Mouse (Mus musculus) embryonic facial prominence, embryonic 13.5 days (tissue): ENCODE data around the gene Rasl10b. TPM values are rescaled to one million over a fixed set of nuclear protein-coding genes. Genes with fewer than 3 reads are reported as not detected.

Experiments
- ATAC-seq: fragments of 200-750 bp; cut with Nextera tagmentation; 2 replicates; pipeline ENCODE4 v1.8.0; 2017; ENCODE audit warnings: low read depth; ENCODE audit not compliant: insufficient number of reproducible peaks, insufficient read depth, low FRiP score, low TSS enrichment
- H3K27ac ChIP-seq: fragments of 300-500 bp; sonication (generic); 2 replicates; pipeline ENCODE4 v1.5.1; 2015; ENCODE audit warnings: moderate library complexity, mild to moderate bottlenecking, inconsistent platforms
- H3K27me3 ChIP-seq: fragments of 300-500 bp; sonication (generic); 2 replicates; pipeline ENCODE4 v1.6.1; 2015; ENCODE audit warnings: mild to moderate bottlenecking, inconsistent platforms
- H3K36me3 ChIP-seq: fragments of 300-500 bp; sonication (generic); 2 replicates; pipeline ENCODE4 v1.6.1; 2015; ENCODE audit warnings: mild to moderate bottlenecking, inconsistent platforms
- H3K4me1 ChIP-seq: fragments of 300-500 bp; sonication (generic); 2 replicates; pipeline ENCODE4 v1.6.1; 2015; ENCODE audit warnings: inconsistent platforms
- H3K4me2 ChIP-seq: fragments of 300-500 bp; sonication (generic); 2 replicates; pipeline ENCODE4 v1.6.1; 2015; ENCODE audit warnings: moderate library complexity, mild to moderate bottlenecking, inconsistent platforms
- H3K4me3 ChIP-seq: fragments of 300-500 bp; sonication (generic); 2 replicates; pipeline ENCODE4 v1.5.1; 2015; ENCODE audit warnings: mild to moderate bottlenecking, inconsistent platforms
- H3K9ac ChIP-seq: fragments of 300-500 bp; sonication (generic); 2 replicates; pipeline ENCODE4 v1.6.1; 2015; ENCODE audit warnings: mild to moderate bottlenecking, inconsistent platforms
- H3K9me3 ChIP-seq: fragments of 300-500 bp; sonication (generic); 2 replicates; pipeline ENCODE4 v1.6.1; 2016; ENCODE audit warnings: inconsistent platforms
- WGBS: fragments of 180-500 bp; shearing (Covaris S2); methylation state at CpG from one replicate; pipeline ENCODE4 v1.1.7; 2015; ENCODE audit warnings: mixed read lengths; 5-methylcytosine and 5-hydroxymethylcytosine counted together
- polyA plus RNA-seq: library from polyadenylated mRNA; unstranded; fragments of >200 nt; fragmentation: Nextera tagmentation; extraction: Ambion mirVana; gene quantifications from 2 replicates; pipeline ENCODE4 v1.2.1, GENCODE M21; 2015

Rasl10b gene
- polyA plus RNA-seq, 1 experiment from 2014 or later: 3.5 TPM

DNA sequence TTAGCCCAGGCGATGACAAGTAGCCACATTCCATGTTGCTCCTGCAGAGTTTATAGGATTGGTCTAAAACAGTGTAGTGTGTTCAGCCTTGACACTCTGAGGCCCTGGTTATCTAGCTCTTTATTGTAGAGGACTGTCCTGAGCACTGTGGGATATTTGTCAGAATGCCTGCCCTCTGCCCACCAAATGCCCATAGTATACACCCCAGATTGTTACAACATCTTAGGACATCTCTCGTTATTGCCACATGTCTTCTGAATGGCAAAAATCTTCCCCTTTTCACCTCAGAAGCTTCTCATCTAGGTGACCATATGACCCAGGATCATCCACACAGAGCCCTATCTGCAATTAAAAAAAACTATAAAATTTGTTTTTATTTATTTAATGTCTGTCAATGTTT is 23.6 kb downstream of the Rasl10b start:
- H3K27ac ChIP-seq: no peak overlapping the region
- WGBS: 86% methylated on average over 2 of the region's 2 CpGs

DNA sequence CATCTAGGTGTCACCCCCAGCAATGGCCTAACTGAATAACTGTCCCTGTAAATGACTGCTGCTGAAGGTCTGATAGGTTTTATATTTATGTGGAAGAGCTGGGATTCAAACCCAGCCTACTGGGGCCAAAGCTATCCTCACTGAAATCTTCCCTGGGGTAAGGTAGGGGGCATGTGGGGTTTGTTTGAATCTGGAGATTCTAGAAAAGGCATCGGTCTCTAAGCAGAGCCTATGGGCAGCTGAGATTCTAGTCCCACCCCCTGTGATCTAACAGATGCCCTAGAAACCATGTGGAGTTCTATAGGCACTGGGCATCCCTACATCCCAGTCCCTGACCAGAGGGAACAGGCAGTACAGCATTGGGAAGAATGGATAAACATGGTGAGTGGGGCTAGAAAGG is 28.4 kb downstream of the Rasl10b start, which contains the start of gene 1700020L24Rik:
TSS of gene 1700020L24Rik (plus strand) at position 301 of the 400 bp plus-strand sequence.
- 87% methylated on average over 1 of the region's 1 CpGs for WGBS
- no peak for ATAC-seq
- H3K4me1 ChIP-seq: no peaks in the 10 kb centered on the region
- H3K9me3 ChIP-seq: no peaks in the 10 kb centered on the region
- no peak within 1 kb of the TSS for H3K4me2 ChIP-seq
- H3K27ac ChIP-seq: no peak within 1 kb of the TSS
- no peak within 1 kb of the TSS for H3K4me3 ChIP-seq
- H3K36me3 ChIP-seq: no peaks in the 10 kb centered on the region
- H3K27me3 ChIP-seq: peaks cover 26% of the 10 kb centered on the region
- H3K9ac ChIP-seq: no peak within 1 kb of the TSS

More for the DNA sequence above, 23.6 kb downstream of the Rasl10b start:
- Histone ChIP-seq H3K4me1 (0 out of 2 replicates have a peak, but pooled peaks cover 3% of the 10 kb centered on the region), H3K36me3 (no peaks in the 10 kb centered on the region), H3K9me3 (no peaks in the 10 kb centered on the region), H3K4me3 (no peak overlapping the region), H3K9ac (no peak overlapping the region), H3K27me3 (peaks cover 33% of the 10 kb centered on the region), H3K4me2 (no peak overlapping the region)
- ATAC-seq: no peak

DNA sequence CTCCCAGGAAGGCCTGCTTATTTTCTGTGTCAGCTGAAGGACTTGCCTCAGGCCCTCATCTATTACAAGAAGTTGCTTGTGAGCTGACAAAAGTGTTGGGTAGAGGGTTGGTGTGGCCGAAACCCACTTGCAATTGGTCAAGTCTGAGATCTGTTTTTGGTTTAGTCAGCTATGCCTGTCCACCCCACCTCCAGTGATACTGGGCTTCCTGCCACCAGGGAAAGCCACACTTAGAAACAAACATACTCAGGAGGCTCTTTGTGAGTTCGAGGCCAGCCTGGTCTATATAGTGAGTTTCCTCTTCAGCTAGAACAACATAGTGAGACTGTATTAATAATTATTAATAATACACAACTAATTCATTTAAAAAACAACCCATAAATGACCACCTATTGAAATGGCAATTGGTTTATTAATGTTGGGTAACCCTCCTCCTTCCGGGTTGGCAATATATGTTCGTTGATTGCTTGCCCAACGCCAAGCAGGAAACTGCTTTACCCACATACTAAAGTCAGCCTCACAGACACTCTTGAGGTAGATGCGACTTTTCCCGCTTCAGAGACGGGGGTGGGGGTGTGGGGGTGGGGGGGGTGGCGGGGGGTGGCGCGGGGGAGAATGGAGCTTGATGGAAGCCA is 30.6 kb downstream of the Rasl10b start:
- Histone ChIP-seq H3K27ac (no peak overlapping the region), H3K4me1 (peaks cover 10% of the 10 kb centered on the region)
- 33% methylated on average over 11 of the region's 11 CpGs for WGBS

DNA sequence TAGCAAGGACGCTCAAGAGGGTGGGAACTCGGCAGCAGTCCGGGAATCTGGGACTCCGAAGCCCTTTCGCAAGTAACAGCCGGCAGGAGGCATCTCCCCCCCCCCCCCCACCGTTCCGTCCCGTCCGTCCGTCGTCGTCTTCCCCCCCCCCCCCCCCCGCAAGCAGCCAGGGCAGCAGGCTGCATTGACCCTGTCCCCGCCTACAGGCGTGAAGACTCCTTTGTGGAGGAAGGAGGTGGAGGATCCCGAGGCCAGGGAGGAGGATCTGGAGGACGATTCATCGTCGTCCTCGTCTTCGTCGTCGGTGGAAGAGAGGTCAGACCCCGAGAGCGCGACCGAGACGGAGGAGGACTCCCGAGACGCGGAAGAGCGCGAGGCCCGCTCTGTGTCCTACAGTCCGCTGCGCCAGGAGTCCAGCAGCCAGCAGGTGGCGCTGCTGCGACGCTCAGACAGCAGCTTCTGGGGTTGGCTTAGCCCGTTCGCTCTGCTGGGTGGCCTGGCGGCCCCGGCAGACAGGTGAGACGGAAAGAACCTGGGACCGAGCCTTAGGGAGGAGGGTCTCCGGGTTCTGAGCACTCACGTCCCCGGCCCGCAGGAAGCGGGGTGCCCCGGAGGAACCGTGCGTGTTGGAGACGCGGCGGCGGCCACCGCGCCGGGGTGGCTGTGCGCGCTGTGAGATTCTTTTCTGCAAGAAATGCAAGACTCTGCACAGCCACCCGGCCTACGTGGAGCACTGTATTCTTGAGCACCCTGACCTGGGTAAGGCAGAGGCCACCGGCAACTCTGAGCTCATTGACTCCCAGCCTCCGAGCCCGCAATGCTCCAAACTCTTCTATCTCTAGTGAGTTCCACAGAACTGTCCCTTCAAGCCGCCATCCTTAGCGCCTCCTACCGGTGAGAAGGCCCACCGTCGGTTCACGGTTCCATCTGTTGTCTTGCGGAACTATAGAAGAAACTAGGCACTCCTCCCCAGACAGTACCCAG is 31.4 kb downstream of the Rasl10b start:
- under 1% methylated on average over 64 of the region's 75 CpGs for WGBS
- Histone ChIP-seq H3K27me3 (peaks cover 54% of the 10 kb centered on the region), H3K36me3 (no peaks in the 10 kb centered on the region), H3K4me3 (peak overlapping the region; percentile 63), H3K4me1 (peaks cover 14% of the 10 kb centered on the region), H3K4me2 (peak overlapping the region; percentile 85), H3K27ac (no peak overlapping the region), H3K9ac (peak overlapping the region; percentile 71), H3K9me3 (no peaks in the 10 kb centered on the region)
- ATAC-seq: peak; percentile 82

More for the DNA sequence above, 30.6 kb downstream of the Rasl10b start:
- Histone ChIP-seq H3K4me2 (peak overlapping the region; percentile 85), H3K4me3 (peak overlapping the region; percentile 63), H3K36me3 (no peaks in the 10 kb centered on the region), H3K9ac (no peak overlapping the region), H3K27me3 (peaks cover 45% of the 10 kb centered on the region), H3K9me3 (no peaks in the 10 kb centered on the region)
- ATAC-seq: no peak

DNA sequence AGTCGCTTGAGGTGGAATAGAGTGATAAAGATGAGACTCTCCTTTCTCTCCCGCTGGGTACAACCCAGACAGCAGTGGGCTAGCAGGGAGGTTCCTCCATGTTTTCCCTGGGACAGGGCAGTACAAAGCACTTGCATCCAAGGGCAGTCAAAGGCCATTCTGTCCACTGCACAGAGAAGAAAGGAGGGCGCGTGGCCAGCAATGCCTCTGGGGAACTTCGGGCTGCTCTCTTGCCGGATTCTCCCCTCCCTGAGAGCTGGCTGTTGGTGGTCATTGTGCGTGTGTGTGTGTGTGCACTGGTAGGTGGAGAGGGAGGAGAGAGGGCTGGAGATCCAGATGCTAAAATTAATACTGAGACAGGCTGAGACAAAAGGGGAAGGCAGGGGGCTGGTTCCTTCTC is 32.3 kb downstream of the Rasl10b start:
- Histone ChIP-seq H3K4me2 (peak overlapping the region; percentile 85), H3K27ac (no peak overlapping the region), H3K9me3 (no peaks in the 10 kb centered on the region), H3K4me1 (peaks cover 14% of the 10 kb centered on the region), H3K9ac (no peak overlapping the region), H3K4me3 (no peak overlapping the region; the same call in 1 of the 2 replicates), H3K27me3 (peaks cover 59% of the 10 kb centered on the region), H3K36me3 (no peaks in the 10 kb centered on the region)
- no peak for ATAC-seq
- 36% methylated on average over 7 of the region's 7 CpGs for whole genome bisulfite sequencing

DNA sequence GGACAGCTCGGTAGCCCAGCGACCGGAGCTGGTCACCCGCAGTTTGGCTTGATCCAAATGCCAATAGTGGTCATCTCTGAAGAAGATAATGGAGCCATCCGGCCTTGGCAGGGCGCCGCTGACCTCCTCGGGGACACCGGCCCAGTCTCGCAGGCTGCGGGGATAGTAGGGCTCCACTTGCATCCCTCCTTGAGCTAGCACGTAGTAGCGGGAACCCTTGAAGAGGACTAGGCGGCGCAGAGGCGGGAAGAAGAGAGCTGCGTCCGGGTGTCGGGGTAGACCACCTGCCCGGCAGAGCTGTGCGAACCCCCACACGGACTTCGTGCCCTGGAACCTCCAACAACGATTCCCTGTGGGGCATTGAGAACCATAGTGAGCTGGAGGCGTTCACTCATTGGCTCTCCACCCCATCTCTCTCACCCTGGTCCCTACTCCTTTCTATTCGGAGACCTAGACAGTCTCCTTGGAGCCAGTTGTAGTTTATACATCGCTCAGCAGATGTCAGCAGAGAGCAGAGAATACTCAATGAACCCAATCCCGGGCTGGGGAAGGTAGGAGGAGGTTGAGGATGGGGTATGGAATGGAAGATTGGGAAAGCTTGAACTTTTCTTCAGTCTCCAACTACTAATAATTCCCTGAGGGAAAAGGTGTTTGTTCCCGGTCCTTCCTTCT is 33.8 kb downstream of the Rasl10b start:
- H3K27ac ChIP-seq: no peak overlapping the region
- no peaks in the 10 kb centered on the region for H3K36me3 ChIP-seq
- peak overlapping the region; percentile 16; the same call in 1 of the 2 replicates for H3K4me3 ChIP-seq
- peaks cover 17% of the 10 kb centered on the region for H3K4me1 ChIP-seq
- H3K4me2 ChIP-seq: peak overlapping the region; percentile 48
- ATAC-seq: no peak; the same call in 1 of the 2 replicates
- H3K27me3 ChIP-seq: peaks cover 72% of the 10 kb centered on the region
- 14% methylated on average over 29 of the region's 29 CpGs for WGBS
- no peaks in the 10 kb centered on the region for H3K9me3 ChIP-seq
- no peak overlapping the region for H3K9ac ChIP-seq

DNA sequence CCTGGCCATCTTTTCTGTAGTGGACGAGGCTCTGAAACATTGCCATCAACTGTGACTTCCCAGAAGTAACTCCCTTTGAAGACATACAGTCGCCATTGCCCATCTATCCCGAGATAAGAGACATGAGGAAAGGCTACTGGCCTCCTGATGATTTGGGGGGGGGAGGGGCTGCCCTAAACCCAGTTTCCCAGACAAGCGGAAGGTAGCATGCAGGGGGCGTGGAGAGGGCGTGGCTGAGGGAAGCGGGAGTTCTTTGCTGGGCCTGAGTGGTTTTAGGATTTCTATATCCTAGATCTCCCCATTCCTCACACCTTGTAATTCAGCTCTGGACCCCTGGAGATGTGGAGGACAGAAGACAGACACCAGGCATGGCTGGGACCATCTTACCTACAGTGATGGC is 34.9 kb downstream of the Rasl10b start:
- Histone ChIP-seq H3K4me1 (peaks cover 17% of the 10 kb centered on the region), H3K4me3 (no peak overlapping the region), H3K27me3 (peaks cover 73% of the 10 kb centered on the region)

DNA sequence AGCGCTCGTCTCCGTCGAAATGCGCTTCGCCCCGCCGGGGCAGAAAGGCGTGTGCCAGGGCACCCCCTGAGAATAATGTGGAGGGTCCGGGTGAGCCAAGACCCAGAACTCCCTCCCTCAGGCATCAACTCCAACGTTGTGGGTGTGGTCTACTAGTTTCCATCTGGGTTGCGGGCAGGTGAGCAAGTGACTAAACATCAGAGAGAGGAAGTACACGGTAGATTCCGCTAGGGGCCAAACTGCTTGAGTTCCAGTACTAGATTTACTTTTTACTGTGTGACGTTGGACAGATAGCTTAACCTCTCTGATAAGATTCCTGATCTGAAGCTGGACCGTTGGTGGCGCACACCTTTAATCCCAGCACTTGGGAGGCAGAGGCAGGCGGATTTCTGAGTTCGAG is 36.1 kb downstream of the Rasl10b start:
- Histone ChIP-seq H3K4me3 (peak overlapping the region; percentile 28), H3K4me2 (peak overlapping the region; percentile 52), H3K9ac (peak overlapping the region; percentile 44; the same call in 1 of the 2 replicates), H3K9me3 (no peaks in the 10 kb centered on the region), H3K4me1 (peaks cover 17% of the 10 kb centered on the region), H3K27ac (no peak overlapping the region), H3K27me3 (peaks cover 73% of the 10 kb centered on the region), H3K36me3 (no peaks in the 10 kb centered on the region)
- ATAC-seq: no peak
- WGBS: 29% methylated on average over 19 of the region's 19 CpGs

More for the DNA sequence above, 34.9 kb downstream of the Rasl10b start:
- no peak for ATAC-seq
- 11% methylated on average over 7 of the region's 7 CpGs for WGBS
- H3K27ac ChIP-seq: no peak overlapping the region
- H3K9me3 ChIP-seq: no peaks in the 10 kb centered on the region
- no peak overlapping the region for H3K4me2 ChIP-seq
- no peaks in the 10 kb centered on the region for H3K36me3 ChIP-seq
- H3K9ac ChIP-seq: no peak overlapping the region

DNA sequence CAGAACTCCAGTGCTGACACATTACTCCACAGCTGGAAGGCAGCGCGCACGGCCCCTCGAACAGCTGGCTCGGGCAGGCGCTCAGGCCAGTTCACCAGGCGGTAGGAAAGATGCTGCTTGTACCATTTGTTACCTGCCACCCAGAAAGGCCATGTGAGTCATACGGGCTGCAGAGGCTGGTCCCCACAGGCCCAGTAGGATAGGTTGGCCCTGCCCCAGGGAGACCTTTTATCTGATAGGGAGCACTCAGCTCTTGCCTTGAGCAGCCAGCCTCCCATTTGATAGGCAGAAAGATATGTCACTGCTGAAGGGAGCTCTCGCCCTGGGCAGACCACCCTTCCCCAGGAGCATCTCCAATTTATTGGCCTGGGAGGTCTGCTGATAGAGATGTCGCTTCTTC is 38.7 kb downstream of the Rasl10b start:
- Histone ChIP-seq H3K4me3 (no peak overlapping the region), H3K36me3 (no peaks in the 10 kb centered on the region), H3K9me3 (no peaks in the 10 kb centered on the region), H3K9ac (no peak overlapping the region), H3K4me2 (no peak overlapping the region), H3K27ac (no peak overlapping the region), H3K4me1 (peaks cover 16% of the 10 kb centered on the region), H3K27me3 (peaks cover 55% of the 10 kb centered on the region)
- no peak for ATAC-seq
- 56% methylated on average over 10 of the region's 10 CpGs for WGBS

DNA sequence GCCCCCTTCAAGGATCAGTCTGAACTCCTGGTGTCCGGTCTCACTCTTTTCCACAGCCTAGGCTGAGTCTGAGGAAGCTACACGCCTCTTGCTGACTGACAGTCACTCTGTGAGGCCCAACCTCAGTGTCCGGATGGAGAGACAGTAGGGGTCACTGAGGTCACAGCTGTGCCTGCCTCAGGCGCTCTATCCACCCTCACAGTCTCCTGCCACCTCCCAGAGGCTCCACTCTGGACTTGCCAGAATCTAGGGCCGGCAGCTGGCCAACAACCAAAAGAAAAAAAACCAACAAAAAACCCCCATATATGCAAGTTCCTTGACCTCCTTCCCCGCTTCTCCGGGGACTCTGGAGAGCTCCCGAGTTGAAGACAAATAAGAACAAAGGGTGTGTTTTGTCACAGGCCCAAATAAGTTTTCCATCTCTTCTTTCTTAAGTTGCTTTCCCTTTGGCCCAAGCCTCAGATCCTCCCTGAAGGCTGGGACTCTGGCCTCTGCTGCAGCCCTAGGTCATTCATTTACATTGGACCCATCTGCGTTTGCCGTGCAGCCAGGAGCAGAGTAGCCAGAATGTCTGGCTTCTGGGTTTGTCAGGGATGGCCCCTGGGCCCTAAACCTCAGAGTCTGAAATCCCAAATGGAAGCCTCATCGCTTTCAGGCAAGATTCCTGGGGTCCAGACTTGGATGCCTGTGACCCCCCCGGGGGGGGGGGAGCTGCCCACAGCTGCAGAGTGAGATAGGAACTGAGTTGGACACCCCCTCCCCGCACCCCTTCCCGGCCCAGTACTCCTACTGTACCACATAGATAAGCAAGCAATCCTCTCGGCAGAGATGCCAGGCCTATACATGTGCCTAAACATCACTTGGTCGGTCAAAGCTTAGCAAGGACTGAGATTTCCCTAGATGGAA is 39.3 kb downstream of the Rasl10b start:
- H3K27ac ChIP-seq: 0 out of 2 replicates have a peak overlapping the region, but pooled peaks have one; percentile 33
- 23% methylated on average over 16 of the region's 16 CpGs for WGBS
- no peak overlapping the region for H3K4me2 ChIP-seq
- H3K27me3 ChIP-seq: peaks cover 49% of the 10 kb centered on the region
- no peak overlapping the region; the same call in 1 of the 2 replicates for H3K9ac ChIP-seq
- H3K4me1 ChIP-seq: peaks cover 13% of the 10 kb centered on the region
- no peak overlapping the region for H3K4me3 ChIP-seq
- no peaks in the 10 kb centered on the region for H3K9me3 ChIP-seq
- no peaks in the 10 kb centered on the region for H3K36me3 ChIP-seq
- ATAC-seq: no peak
